Mouse (Mus musculus) hindbrain, embryonic 15.5 days (tissue): ENCODE measurements around the gene Gm436. TPM values are rescaled to one million over a fixed set of nuclear protein-coding genes. Genes with fewer than 3 reads are reported as not detected.

Experiments used
- ATAC-seq: fragments of 200-750 bp; cut with Nextera tagmentation; 2 replicates; pipeline ENCODE4 v1.8.0; 2017; ENCODE audit warnings: low read depth, moderate number of reproducible peaks, moderate TSS enrichment; ENCODE audit not compliant: low FRiP score
- H3K27ac ChIP-seq: fragments of 300-500 bp; sonication (generic); replicated peaks from 2 replicates; pipeline ENCODE4 v1.5.1; 2015; ENCODE audit warnings: mild to moderate bottlenecking, inconsistent platforms
- H3K27me3 ChIP-seq: fragments of 300-500 bp; sonication (generic); 2 replicates; pipeline ENCODE4 v1.6.1; 2015; ENCODE audit warnings: control low read depth, inconsistent platforms
- H3K36me3 ChIP-seq: fragments of 300-500 bp; sonication (generic); 2 replicates; pipeline ENCODE4 v1.6.1; 2015; ENCODE audit warnings: control low read depth, inconsistent platforms
- H3K4me1 ChIP-seq: fragments of 300-500 bp; sonication (generic); replicated peaks from 2 replicates; pipeline ENCODE4 v1.6.1; 2015; ENCODE audit warnings: control low read depth, inconsistent platforms
- H3K4me2 ChIP-seq: fragments of 300-500 bp; sonication (generic); 2 replicates; pipeline ENCODE4 v1.6.1; 2015; ENCODE audit warnings: moderate library complexity, mild to moderate bottlenecking, inconsistent platforms
- H3K4me3 ChIP-seq: fragments of 300-500 bp; sonication (generic); 2 replicates; pipeline ENCODE4 v1.5.1; 2015; ENCODE audit warnings: mild to moderate bottlenecking, inconsistent platforms
- H3K9ac ChIP-seq: fragments of 300-500 bp; sonication (generic); 2 replicates; pipeline ENCODE4 v1.6.1; 2015; ENCODE audit warnings: inconsistent platforms
- H3K9me3 ChIP-seq: fragments of 300-500 bp; sonication (generic); 2 replicates; pipeline ENCODE4 v1.6.1; 2016; ENCODE audit warnings: control low read depth, inconsistent platforms
- WGBS: fragments of 180-500 bp; shearing (Covaris S2); methylation state at CpG from one replicate; pipeline ENCODE4 v1.1.7; 2015; 5-methylcytosine and 5-hydroxymethylcytosine counted together
- polyA plus RNA-seq: library from polyadenylated mRNA; unstranded; fragments of >200 nt; fragmentation: Nextera tagmentation; extraction: Ambion mirVana; gene quantifications from 2 replicates; pipeline ENCODE4 v1.2.1, GENCODE M21; 2015

Gm436 gene
- polyA plus RNA-seq, result not detected in 2 replicates

DNA sequence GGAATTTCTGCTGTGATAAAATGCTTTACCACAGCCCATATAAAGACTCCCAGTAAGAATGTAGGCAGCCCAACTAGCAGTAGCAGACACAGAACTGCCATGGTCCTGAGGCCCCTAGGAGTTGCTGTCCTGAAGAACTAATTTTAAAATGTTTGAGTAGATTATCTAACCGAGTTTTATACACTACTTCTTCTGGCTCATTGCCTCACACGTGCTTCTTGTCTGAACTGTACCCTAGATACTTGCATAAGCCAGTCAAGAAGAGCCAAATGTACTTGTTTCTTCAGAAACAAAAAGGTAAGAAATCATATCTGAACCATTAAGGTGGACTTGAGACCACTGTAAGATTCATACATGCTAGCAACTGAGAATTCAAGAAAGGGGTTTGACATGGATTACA lies at the start of gene Gm436:
Gene Gm436 (minus strand): TSS at position 101 of the 400 bp plus-strand sequence.
- Histone ChIP-seq H3K36me3 (no peaks in the 10 kb centered on the region), H3K27me3 (no peaks in the 10 kb centered on the region), H3K27ac (no peak within 1 kb of the TSS), H3K9me3 (no peaks in the 10 kb centered on the region), H3K4me2 (no peak within 1 kb of the TSS), H3K4me1 (no peaks in the 10 kb centered on the region), H3K4me3 (no peak within 1 kb of the TSS), H3K9ac (no peak within 1 kb of the TSS)
- no peak for ATAC-seq
- 61% methylated on average over 2 of the region's 2 CpGs for WGBS

DNA sequence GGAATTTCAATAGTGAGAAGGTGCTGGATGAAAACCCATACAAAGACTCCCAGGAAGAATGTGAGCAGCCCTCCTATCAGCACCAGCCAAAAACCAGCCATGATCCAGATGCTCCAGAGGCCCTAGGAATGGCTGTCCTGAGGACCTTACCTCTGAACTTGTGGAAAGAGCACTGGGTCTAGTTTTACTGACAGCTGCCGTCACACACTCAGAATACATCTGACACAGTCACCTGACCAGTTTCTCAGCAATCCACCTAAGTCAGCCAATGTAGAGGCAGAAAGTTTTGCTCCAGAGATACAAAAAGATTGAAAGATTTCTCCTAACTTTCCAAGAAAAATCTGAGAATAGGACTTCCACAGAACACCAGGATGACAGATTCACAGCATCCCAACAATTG lies 35.1 kb upstream of the Gm436 start, which contains the start of gene Gm13178:
Gene Gm13178 (minus strand): TSS at position 101 of the 400 bp plus-strand sequence.
- Histone ChIP-seq H3K9ac (no peak within 1 kb of the TSS), H3K9me3 (no peaks in the 10 kb centered on the region), H3K27me3 (no peaks in the 10 kb centered on the region), H3K4me3 (no peak within 1 kb of the TSS), H3K4me1 (no peaks in the 10 kb centered on the region), H3K36me3 (no peaks in the 10 kb centered on the region), H3K4me2 (no peak within 1 kb of the TSS), H3K27ac (no peak within 1 kb of the TSS)
- no peak for ATAC-seq
- 91% methylated on average over 1 of the region's 1 CpGs for WGBS

DNA sequence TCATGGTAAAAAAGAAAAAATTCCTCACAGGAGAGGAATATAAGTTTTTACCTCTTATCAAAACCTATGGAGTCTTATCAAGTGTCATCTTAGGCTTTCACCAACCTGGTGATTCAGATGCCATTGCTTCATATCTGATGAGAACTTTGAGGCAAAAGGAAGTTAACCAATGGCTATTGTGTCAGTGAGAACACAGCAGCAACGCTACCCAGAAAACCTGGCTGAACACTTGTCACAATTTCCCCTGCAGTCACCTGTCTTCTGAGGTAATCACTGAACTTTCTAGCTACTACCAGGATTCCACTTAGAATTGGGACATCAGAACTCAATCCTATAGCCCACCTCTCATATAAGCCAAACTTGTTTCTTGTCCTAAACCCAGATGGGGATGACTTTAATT lies 33.5 kb upstream of the Gm436 start:
- no peaks in the 10 kb centered on the region for H3K36me3 ChIP-seq
- WGBS, result 86% methylated on average over 1 of the region's 1 CpGs
- no peaks in the 10 kb centered on the region for H3K27me3 ChIP-seq
- H3K4me3 ChIP-seq, result no peak overlapping the region
- no peak overlapping the region for H3K4me2 ChIP-seq
- ATAC-seq, result no peak
- H3K4me1 ChIP-seq, result no peaks in the 10 kb centered on the region
- no peak overlapping the region for H3K27ac ChIP-seq
- no peak overlapping the region for H3K9ac ChIP-seq
- H3K9me3 ChIP-seq, result no peaks in the 10 kb centered on the region

DNA sequence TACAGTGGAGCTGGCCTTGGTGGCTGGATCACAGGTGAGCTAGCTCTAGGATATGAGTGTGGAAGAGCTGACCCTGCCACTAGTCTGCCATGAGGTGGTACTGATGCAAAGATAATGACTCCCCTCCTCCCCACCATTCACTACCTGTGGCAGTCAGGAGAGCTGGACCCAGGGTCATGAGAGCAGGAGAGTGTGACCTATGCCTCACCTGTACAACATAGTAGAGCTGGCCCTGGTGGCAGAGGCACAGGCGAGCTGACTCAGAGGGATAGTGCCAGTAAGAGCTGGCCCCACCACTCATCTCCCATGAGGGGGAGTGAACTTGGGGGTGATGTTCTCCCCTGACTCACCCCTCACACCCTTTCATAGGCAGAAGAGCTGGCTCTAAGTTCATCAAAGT lies 32.1 kb upstream of the Gm436 start:
- Histone ChIP-seq H3K36me3 (no peaks in the 10 kb centered on the region), H3K27ac (no peak overlapping the region), H3K4me3 (no peak overlapping the region), H3K4me2 (no peak overlapping the region), H3K27me3 (no peaks in the 10 kb centered on the region), H3K9ac (no peak overlapping the region), H3K4me1 (no peaks in the 10 kb centered on the region), H3K9me3 (no peaks in the 10 kb centered on the region)
- ATAC-seq, result no peak
- 69% methylated on average over 1 of the region's 1 CpGs for WGBS

DNA sequence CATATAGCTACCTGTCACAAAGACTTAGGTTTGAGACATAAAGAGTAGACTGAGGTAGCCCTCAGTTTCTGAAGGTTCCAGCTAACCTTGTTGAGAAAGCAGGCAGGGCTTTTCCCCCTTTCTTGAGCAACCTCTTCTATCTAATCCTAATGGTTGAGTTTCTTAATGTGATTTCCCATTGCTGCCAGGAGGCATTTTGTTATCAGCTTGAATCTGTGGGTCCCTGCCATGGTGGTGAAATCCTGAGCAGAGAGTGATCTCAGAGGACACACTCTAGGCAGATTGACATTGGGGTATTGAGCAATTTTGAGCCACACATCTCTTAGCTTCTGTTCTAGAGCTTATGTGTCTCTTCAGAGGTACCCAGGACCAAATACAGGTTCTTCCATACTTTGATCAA lies 47.9 kb downstream of the Gm436 start:
- Histone ChIP-seq H3K4me2 (no peak overlapping the region), H3K27ac (no peak overlapping the region), H3K9me3 (peaks cover 30% of the 10 kb centered on the region), H3K4me3 (no peak overlapping the region), H3K4me1 (no peaks in the 10 kb centered on the region), H3K27me3 (no peaks in the 10 kb centered on the region), H3K9ac (no peak overlapping the region), H3K36me3 (no peaks in the 10 kb centered on the region)
- no peak for ATAC-seq

Other genes starting within 250 kb of the Gm436 start
- gene 1700012P22Rik, start 247.6 kb downstream of the Gm436 start, polyA plus RNA-seq, result 0.28 TPM in 1 of 2 replicates, not detected in the other
- gene Gm9944, start 233.1 kb downstream of the Gm436 start, polyA plus RNA-seq, result not detected in 2 replicates
- gene Aadacl3, start 222.6 kb downstream of the Gm436 start, polyA plus RNA-seq, result not detected in 2 replicates
- gene 9430007A20Rik, start 166.5 kb downstream of the Gm436 start, polyA plus RNA-seq, result not detected in 2 replicates
- gene Gm13124, start 121.2 kb downstream of the Gm436 start, polyA plus RNA-seq, result not detected in 2 replicates
- not detected in 2 replicates for gene Aadacl4, start 72.7 kb downstream of the Gm436 start, polyA plus RNA-seq
- gene Gm13178, start 35.0 kb upstream of the Gm436 start, polyA plus RNA-seq, result not detected in 2 replicates
- not detected in 2 replicates for gene Gm438, start 100.2 kb upstream of the Gm436 start, polyA plus RNA-seq
- 46.5 and 59.9 TPM in 2 replicates for gene Dhrs3, start 206.5 kb upstream of the Gm436 start, polyA plus RNA-seq